Mouse (Mus musculus): ENCODE data around the gene H2-M10.2.

GRCm38 (mm10) chr17:36326055-36326454, 39.8 kb upstream of the H2-M10.2 start, which contains the start of gene H2-M10.1:
- no peak for TF ChIP-seq POLR2A (IDR thresholded peaks at IDR 0.05; ENCODE audit: insufficient read depth, low read length)
- TF ChIP-seq CTCF (IDR thresholded peaks at IDR 0.05; ENCODE audit: low read depth, low read length): no peak
- no peak for TF ChIP-seq EP300 (IDR thresholded peaks at IDR 0.05; ENCODE audit: insufficient read depth, low read depth, low read length)
